Mouse (Mus musculus) c-Kit-negative CD71-positive TER-119-positive erythroid progenitor cells, embryonic 14.5 days (primary cell): Measurements from ENCODE around the gene Casp9.

ENCODE experiments used
- DNase-seq: peaks from one replicate; pipeline ENCODE4 v3.0.0-alpha.2; 2013; ENCODE audit warnings: low read depth, low spot score

Casp9 gene

GRCm38 (mm10) chr4:141817706-141818105 lies 24.3 kb downstream of the Casp9 start:
- DNase-seq: no peak

DNA sequence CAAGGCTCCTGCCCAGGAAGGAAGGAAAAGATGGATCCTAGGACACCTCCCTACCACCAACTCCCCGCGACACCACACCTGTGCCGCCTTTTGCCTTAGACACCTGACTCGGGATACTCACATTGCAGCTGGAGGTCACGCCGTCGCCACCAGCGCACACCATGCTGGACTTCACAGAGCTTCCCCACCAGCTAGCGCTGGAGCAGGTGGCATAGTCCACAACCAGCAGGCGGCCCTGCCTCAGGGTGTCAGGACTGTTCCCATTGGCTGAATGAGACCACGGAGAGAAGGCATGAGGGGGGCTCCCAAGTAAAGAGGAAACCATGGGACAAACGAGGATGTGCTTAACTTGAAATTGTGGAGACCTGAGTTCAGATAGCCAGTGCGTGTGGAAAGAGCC lies 25.4 kb downstream of the Casp9 start:
- no peak for DNase-seq

DNA sequence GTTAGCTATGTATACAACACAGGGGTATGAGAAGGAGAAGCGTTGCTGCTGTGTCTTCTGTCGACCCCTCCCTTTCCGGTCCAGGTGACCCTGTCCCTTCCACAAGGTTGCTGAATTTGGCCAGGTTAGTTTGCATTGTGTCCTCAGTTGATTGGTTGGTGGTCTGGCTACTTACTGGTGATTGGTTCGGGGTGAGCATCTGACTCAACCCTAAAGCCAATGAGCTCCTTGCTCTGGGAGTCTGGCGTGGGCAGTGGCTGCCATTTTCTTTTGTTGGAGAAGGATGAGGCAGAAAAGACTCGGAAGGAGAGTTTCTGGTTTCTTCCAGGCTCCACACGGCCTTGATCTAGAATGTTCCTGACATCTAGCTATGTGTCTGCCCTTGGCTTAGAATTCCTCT lies 25.9 kb downstream of the Casp9 start:
- no peak for DNase-seq

GRCm38 (mm10) chr4:141821178-141821577 lies 27.8 kb downstream of the Casp9 start:
- DNase-seq: no peak

GRCm38 (mm10) chr4:141822089-141822488 lies 28.7 kb downstream of the Casp9 start:
- no peak for DNase-seq

- peak; percentile 56 for DNase-seq
Measured at GRCm38 (mm10) chr4:141822979-141823378, 29.6 kb downstream of the Casp9 start.

DNA sequence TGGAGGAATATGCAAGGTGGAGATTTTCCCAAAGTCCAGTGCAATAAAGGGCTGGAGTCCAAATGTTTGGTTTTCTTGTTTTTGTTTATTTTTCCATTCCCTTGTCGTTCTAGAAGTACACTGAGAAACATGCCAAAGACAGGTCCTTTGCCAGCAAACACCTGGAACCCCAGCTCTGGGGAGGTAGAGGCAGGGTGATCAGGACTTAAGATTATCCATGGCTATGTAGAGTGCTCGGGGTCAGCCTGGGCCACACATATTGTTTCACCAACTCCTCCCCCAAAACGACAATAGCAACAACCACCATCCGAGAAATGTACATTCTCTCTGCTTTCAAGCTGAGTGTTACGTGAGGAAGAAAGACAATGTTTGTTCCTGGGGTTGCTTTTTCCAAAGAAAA lies 32.6 kb downstream of the Casp9 start, which contains the start of gene Cela2a:
TSS of gene Cela2a (minus strand) at position 101 of the 400 bp plus-strand sequence.
- no peak for DNase-seq

DNA sequence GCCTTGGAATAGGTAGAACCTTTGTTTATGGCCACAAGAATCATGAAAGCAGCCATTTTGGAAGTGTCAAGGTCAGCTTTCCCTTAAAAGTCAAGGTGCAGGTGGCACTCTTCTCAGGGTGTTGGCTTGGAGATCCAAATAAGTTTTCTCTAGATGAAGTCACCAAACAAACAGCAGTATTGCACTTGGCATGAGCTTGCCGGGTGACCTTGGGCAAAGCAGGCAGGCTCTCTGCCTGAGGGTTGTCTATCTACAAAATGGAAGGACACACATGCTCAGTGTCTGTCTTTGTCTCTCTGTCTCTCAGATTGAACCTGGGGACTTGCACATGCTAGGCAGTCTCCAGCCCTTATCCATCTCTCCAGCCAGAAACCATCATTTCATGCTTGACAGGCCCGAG lies 34.0 kb downstream of the Casp9 start:
- no peak for DNase-seq

DNA sequence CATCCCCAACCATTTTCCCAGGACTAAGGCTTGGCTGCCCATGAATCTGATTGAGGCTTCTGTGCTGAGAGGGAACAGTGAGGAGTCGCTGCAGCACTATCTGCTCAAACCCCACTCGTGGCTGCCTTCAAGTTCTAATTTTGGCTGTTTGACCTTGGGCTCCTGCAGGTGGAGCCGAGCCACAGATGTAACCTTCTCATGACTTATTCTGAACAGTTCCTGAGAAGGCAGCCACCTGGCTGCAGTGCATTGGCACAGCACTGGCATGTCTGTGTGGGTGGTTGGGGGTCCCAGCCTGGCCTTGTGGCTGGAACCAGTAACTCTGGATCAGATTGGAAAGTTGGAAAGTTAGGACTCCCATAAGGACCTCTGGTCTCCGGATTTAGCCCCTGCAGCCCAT lies 34.8 kb downstream of the Casp9 start:
- no peak for DNase-seq

GRCm38 (mm10) chr4:141830381-141830780 lies 37.0 kb downstream of the Casp9 start:
- DNase-seq: no peak

GRCm38 (mm10) chr4:141831361-141831760 lies 37.9 kb downstream of the Casp9 start:
- DNase-seq: no peak

- no peak for DNase-seq
Measured at GRCm38 (mm10) chr4:141833911-141834310, 40.5 kb downstream of the Casp9 start.

- no peak for DNase-seq
Measured at GRCm38 (mm10) chr4:141834536-141835095, 41.2 kb downstream of the Casp9 start.

DNA sequence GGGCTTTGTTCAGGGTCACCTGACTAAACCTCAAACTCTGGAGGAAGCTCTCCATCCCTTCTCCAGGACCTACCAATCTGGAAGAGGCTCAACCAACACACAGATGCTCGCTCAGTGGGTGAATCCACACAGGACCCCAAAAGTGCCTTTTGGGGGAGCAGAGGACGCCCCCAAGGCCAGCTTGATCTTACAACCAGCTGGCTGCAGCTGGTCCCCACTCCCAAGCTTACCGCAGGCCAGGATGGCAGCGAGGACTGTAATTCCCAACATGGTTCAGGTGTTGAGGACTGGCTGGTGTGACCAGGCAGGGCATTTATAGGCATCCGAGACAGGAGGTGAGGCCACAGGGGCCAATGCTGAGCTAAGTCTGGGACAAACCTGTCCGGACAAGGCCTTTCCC lies 52.6 kb downstream of the Casp9 start, which contains the start of gene Ctrc:
TSS of gene Ctrc (minus strand) at position 361 of the 400 bp plus-strand sequence.
- no peak for DNase-seq

DNA sequence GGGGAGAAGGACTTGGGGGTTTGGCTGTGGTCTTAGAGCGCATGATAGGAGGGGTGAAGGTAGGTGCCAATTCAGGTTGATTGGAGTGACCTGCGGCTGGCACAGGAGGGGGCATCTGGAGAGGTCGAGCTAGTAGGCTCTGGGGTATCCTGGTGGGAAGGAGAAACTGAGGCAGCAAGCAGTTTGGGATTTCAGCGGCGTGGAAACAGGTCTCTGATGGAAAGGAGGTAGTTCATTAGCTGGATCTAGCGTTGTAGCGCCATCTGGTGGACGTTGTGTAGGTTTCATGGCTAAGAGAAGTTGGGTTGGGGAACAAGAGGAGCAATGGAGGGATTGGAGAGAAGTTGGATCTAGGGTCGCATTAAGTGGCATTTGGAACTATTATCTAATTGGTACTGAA lies 60.0 kb downstream of the Casp9 start:
- peak; percentile 37 for DNase-seq

DNA sequence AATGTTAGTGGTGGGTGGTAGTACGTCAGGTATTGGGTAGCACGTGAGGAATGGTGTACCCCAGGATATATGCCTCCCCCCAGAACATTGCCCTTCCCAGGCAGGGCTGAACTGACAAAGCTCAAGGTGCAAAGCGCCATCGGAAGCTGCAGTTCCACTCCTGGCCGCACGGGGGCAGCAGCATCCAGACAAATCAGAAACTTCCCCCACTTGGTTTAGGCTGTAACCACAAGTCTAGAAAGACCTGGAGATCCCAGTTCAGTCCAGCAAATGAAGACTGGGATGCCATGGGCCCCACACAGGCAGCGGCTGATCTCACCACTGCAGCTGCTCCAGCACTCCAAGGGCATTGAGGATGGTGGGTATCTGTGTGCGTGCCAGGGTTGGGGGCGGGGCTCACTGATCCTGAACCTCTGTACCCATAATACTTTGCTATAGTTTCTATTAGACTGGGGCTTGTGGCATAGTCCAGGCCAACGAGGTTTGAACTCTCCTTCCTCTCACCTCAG lies 64.1 kb downstream of the Casp9 start:
- DNase-seq: peak; percentile 54

DNA sequence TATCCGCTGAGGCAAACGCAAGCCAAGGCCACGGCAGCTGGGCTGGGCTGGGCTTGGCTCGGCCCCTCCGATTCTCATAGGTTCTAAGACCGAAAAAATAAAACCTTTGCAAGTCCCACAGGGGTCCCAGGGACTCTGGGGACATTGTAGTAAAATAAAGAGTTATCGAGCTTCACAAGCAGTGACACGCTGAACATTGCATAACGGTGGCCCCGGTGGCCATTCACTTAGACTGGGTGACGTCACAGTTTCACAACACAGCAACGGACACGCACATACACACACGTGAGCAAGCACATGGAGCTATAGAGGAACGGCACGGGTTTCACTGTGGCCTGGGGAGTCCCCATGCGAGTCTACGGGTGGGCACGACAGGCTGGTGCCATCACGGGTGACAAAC lies 65.1 kb downstream of the Casp9 start:
- DNase-seq: no peak

- DNase-seq: no peak
Measured at GRCm38 (mm10) chr4:141859351-141859750, 65.9 kb downstream of the Casp9 start.

- DNase-seq: no peak
Measured at GRCm38 (mm10) chr4:141860246-141860841, 66.9 kb downstream of the Casp9 start.

- DNase-seq: no peak
Measured at GRCm38 (mm10) chr4:141861591-141862295, 68.3 kb downstream of the Casp9 start.

DNA sequence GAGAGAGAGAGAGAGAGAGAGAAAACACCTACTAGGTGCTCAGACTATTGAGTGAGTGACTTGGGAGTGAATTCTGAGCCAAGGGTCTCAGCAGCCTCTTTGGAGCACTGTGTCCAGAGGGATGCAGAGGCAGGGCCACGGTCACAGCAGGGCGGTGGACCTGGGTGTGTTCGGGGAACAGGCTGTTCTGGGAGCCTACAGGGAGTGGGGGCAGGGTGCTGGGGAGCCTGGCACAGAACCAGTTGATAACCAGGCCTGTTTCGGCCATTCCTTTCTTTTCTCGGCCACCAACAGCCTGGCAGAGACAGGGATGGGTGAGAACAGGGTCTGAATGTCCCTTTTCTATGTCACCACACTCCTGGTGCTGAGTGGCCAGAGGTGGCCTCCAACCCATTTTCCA lies 69.5 kb downstream of the Casp9 start:
- DNase-seq: no peak

GRCm38 (mm10) chr4:141863726-141864280 lies 70.4 kb downstream of the Casp9 start:
- no peak for DNase-seq
